Mouse (Mus musculus) A20 (cell line): Measurements from ENCODE around the gene Vezf1.

ENCODE experiments used
- DNase-seq: peaks from one replicate; pipeline ENCODE4 v3.0.0-alpha.2; 2011; ENCODE audit warnings: low read depth, low spot score

Vezf1 gene

GRCm38 (mm10) chr11:88053821-88054220 lies 14.3 kb upstream of the Vezf1 start:
- no peak for DNase-seq

DNA sequence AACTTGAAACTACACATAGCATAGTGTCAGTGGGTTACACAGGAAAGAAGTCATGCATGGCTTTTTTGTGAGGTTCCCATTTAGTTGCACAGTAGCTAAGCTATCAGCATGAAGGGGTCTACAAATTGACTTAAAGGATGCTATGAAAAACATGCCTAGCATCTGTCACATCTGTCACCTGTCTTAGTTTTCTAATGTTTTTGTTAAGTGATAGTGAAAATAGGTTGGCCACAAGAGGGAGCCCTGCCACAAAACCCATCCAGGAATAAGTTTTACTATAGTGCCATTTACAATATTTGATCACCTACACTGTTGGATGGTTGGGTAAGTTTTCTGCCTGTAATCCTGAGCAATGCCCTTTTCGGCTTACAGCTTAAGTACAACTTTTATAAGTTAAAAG lies 13.5 kb upstream of the Vezf1 start:
- DNase-seq: peak; percentile 70

GRCm38 (mm10) chr11:88055777-88056176 lies 12.3 kb upstream of the Vezf1 start:
- DNase-seq: no peak

GRCm38 (mm10) chr11:88057788-88058187 lies 10.3 kb upstream of the Vezf1 start:
- DNase-seq: peak; percentile 59

- peak; percentile 64 for DNase-seq
Measured at GRCm38 (mm10) chr11:88059141-88059540, 8.9 kb upstream of the Vezf1 start.

DNA sequence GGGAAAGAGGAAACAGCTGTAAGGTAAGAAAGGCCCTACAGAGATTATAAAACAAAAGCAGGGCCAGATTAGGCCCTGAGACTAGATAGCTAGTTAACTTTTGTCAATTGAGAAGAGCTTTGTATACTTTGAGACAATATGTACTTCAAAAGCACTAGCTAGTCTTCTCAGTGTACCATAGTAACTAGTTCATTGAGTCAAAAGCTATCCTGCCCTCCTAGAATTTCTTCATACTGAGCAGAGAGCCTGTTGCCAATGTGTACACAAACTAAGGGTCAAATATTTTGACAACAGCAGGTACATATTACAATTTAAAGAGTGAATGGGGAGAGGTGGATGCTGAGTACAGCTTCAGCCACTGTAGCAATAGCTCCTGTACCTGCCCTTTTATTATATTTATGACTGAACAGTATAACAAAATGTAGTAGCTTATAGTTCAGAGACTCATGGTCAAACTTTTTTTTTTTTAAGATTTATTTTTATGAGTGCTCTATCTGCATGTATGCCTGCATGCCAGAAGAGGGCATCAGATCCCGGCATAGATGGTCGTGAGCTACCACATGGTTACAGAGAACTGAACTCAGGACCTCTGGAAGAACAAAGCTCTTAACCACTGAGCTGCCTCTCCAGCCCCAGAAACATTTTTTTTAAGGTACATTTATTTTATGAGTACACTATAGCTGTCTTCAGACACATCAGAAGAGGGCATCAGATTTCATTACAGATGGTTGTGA lies 6.0 kb upstream of the Vezf1 start:
- DNase-seq: peak; percentile 64

- DNase-seq: no peak
Measured at GRCm38 (mm10) chr11:88065732-88066131, 2.3 kb upstream of the Vezf1 start.

DNA sequence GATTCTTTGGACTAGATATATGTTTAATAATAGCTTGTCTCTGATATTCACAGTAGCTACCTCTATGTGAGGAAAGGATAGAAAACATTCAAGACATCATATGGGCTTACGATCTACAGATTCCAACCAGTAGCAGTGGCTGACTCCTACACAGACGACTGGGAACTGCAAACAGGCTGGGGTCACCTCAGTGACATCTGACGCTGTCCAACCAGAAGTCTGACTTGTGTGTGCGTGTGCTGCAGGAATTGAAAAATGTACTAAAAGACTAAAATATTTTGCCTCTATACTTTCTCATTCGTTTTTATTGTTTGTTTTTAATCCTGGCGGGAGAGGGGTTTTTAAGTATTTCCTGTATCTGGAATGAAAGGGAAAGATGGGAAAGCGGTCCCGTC lies 891 bp upstream of the Vezf1 start:
- DNase-seq: no peak

DNA sequence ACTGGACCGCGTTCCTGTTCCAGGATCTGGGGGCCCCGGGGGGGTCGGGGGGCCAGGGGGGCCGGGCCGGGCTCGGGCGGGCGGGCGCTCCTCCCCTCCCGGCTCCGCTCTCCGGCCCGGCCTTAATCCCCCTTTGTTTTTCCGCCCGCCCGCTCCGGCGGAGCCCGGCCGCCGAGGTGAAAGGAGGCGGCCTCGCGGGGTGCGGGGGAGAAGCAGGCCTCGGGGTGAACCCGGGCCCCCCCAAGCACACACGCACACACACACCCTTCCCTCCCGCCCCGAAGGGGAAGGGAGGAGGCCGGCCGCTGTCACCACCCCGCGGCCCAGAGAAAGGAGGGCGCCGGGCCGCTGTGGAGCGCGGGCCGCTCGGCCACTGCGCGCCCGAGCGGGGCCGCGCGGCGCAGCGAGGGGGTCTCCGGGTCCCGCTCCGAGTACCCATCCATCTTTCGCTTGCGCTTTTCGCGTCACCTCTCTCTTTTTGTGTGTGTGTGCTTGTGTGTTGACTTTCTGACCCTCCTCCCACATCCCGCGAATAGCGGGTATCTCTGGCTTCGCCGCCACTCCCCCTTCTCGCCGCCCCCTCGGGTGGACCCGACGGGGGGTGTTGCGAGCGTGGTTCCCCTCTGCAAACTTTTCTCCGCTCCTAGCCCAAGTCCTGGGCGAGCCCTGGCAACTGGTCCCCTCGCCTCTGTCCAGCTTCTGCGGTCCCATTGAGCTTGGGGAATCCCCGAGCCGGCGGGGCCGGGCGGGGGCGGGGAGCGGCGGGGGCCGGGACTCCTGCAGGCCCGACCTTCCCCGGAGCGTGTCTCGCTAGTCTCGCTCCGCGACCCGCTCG lies 549 bp downstream of the Vezf1 start:
- DNase-seq: peak; percentile 74

DNA sequence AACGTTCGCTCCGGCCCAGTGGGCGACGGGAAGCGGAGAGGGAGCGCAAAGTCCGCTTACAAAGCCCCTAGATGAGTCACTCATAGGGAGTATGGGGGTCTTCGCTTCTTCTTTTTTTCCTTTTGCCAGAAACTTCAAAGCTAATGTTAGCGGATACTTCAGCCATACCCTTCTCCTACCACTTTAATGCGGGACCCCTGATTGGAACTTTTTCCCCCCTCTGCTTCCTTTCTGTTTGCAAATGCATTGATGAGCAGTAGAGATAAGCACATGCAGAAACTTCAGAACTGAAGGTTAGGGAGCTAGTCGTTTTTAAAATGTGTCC lies 1.1 kb downstream of the Vezf1 start:
- DNase-seq: peak; percentile 70

GRCm38 (mm10) chr11:88070392-88070791 lies 2.3 kb downstream of the Vezf1 start:
- DNase-seq: peak; percentile 71

DNA sequence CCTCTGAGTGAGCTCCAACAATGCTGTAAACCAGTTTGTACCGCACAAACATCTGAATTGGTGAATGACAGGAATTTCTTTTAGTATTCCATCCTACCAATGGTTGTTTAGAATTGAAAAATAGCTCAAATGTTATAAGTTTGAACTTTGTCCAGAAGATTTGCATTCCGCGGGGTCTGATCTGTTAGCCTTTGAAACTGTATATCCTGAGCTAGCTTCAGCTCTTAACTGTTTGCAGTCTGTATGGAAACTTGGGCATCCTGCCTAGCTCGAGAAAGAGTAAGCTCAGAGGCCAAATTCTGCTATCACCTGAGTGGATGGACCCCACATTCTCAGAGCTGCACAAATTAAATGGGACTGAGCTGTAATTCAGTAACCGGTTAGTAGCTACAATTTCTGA lies 3.0 kb downstream of the Vezf1 start:
- no peak for DNase-seq

DNA sequence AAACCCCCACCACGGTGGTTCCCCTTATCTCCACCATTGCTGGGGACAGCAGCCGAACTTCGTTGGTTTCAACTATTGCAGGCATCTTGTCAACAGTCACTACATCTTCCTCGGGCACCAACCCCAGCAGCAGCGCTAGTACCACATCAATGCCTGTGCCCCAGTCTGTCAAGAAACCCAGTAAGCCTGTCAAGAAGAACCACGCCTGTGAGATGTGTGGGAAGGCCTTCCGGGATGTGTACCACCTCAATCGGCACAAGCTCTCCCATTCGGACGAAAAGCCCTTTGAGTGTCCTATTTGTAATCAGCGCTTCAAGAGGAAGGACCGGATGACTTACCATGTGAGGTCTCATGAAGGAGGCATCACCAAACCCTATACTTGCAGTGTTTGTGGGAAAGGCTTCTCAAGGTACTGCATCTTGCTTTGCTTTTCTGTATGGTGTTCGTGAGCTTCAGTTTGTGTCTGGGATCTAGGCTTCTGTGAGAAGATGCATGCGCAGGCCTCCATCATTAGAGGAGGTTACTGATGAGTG lies 5.3 kb downstream of the Vezf1 start:
- DNase-seq: no peak

DNA sequence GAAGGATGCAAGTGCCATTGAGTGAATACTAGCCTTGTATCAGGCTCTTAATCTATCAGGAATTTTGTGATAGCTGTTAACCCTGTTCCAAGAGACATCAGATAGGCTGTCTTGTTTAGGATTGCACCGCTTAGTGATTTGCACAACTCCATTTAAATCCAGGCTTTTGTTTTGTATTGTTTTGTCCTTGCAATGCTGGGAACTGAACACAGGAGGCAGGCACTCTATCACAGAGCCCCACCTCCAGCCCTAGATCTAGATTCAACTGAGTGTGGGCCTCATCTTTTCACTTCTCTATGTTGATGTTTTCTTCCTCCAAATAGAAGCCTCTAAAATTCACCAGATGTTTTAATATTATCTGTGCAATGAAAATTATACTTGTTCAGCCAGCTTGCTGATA lies 7.6 kb downstream of the Vezf1 start:
- DNase-seq: no peak

DNA sequence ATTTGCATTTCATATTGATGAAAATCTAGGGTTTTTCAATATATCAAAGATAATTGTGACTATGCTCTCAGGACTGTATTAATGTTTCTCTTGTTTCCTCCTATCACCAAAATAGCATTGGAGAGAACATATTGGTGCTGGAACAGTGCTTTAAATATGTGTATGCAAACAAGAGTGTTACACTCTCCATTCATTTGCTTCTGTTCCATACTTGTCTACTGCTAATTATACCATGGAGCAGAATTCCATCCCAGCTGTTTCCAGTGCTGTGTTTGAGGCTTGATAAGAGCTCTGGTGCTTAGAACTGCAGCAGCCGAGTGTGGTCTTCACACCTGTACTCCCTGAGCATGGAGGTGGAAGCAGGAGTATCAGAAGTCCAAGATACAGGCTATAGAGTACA lies 8.3 kb downstream of the Vezf1 start:
- no peak for DNase-seq

- DNase-seq: no peak
Measured at GRCm38 (mm10) chr11:88083699-88084098, 15.6 kb downstream of the Vezf1 start.

GRCm38 (mm10) chr11:88086737-88087627 lies 18.9 kb downstream of the Vezf1 start:
- DNase-seq: no peak

DNA sequence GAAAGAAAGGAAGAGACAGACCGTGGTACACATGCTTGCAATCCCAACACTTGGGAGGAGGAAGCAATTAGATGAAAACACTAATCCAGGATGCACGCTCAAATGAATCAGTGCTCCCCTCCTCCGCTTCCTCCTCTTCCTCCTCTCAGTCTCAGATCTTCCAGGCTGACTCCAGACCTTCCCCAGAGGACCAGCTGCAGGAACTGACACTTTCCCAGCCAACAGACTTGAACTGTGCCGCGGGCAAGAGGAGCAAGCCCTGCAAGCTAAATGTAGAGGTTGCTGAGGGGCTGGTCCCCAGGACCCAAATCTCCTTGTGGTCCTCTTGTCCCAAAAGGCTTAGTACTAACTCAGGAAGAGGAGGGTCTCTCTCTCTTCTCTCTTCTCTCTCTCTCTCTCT lies 21.1 kb downstream of the Vezf1 start:
- DNase-seq: no peak

GRCm38 (mm10) chr11:88090293-88090692 lies 22.2 kb downstream of the Vezf1 start:
- no peak for DNase-seq

DNA sequence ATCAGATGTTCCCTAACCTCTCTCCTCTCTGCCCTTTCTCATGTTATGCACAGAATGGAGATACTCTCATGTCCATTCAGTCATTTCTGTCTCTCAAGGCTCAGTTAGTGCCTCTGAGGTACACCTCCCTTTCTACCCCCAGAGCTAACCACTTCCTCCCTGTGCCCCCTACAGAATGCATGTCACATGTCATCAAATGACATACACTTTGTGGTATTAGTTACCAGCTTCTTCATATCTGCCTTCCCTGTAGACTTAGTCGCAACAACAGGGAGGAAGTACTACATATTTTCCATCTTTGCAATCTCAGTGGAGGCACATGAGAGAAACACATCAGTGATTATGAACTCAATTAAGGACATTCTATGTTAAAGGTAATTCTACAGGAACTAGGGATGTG lies 23.9 kb downstream of the Vezf1 start:
- DNase-seq: no peak

GRCm38 (mm10) chr11:88097173-88097572 lies 29.1 kb downstream of the Vezf1 start:
- DNase-seq: no peak
